In genomic region chr2:153638977-153639680, GRCm38 (mm10) we compare ENCODE assay signal across 19 mouse cellular contexts. TPM values are rescaled to one million over a fixed set of nuclear protein-coding genes. Genes with fewer than 3 reads are reported as not detected.
DNase-seq lines count a peak whose midpoint lies in the region; ATAC-seq and TF ChIP-seq lines count a peak whose summit lies in the region.
"Had no signal": no experiment of that assay in that cellular context is flagged by ENCODE, and none has a peak within 500 bp of the region (broad histone marks: within the 10 kb centered on the region; RNA-seq: fewer than 3 reads in every experiment).

No protein-coding gene starts in this region.

- H3K4me1 ChIP-seq in liver, postnatal 0 days (ENCODE audit: insufficient read depth) = no peaks in the 10 kb centered on the region

- no peak overlapping the region for H3K4me3 ChIP-seq in liver, postnatal 0 days (ENCODE audit: low read depth, low read length)
- H3K4me3 ChIP-seq: erythroblast, embryonic 14.5 days; hindbrain, embryonic 10.5 days; liver, embryonic 13.5 days had no signal

- H3K9me3 ChIP-seq in liver, postnatal 0 days (ENCODE audit: low read length) = no peaks in the 10 kb centered on the region
- H3K9me3 ChIP-seq: hindbrain, embryonic 10.5 days; liver, embryonic 13.5 days had no signal

- no peaks in the 10 kb centered on the region for H3K36me3 ChIP-seq in liver, postnatal 0 days (replicated peaks; ENCODE audit: insufficient read depth, low read length)
- H3K36me3 ChIP-seq: hindbrain, embryonic 10.5 days; liver, embryonic 13.5 days had no signal

- no peak overlapping the region for H3K9ac ChIP-seq in liver, postnatal 0 days (replicated peaks)
- H3K9ac ChIP-seq: liver, embryonic 13.5 days had no signal

- H3K27ac ChIP-seq in liver, postnatal 0 days (ENCODE audit: low read depth) = no peak overlapping the region
- H3K27ac ChIP-seq: hindbrain, embryonic 10.5 days; liver, embryonic 13.5 days had no signal

- TF ChIP-seq CTCF in liver, postnatal 0 days (IDR thresholded peaks at IDR 0.05; ENCODE audit: low read depth) = no peak

- peak; percentile 56 for ATAC-seq in inflammation-experienced regulatory T-cells, adult 6 months
- no peak for ATAC-seq in liver, postnatal 0 days

- DNase-seq in embryo, embryonic 10.5 days (ENCODE audit: low spot score) = peak; percentile 43
- DNase-seq in embryo, embryonic 10 days (ENCODE audit: low spot score) = no peak
- peak; percentile 55 for DNase-seq in thymus, postnatal 0 days (ENCODE audit: low spot score)
- no peak for DNase-seq in thymus, adult 18-20 months
- DNase-seq in retina, postnatal 1 day = no peak
- DNase-seq in left cerebral cortex, adult 8-10 months (ENCODE audit: low spot score in 2 of 2) = no peak
- no peak for DNase-seq in liver, postnatal 0 days
- DNase-seq: cerebellum, postnatal 25 days; kidney, adult 18-20 months; liver, embryonic 13.5 days; lung, postnatal 4 days; right cerebral cortex, postnatal 4 days had no signal

- TF ChIP-seq EP300 in liver, postnatal 0 days (IDR thresholded peaks at IDR 0.05; ENCODE audit: low read depth) = no peak

- H3K4me2 ChIP-seq in liver, postnatal 0 days (ENCODE audit: low read depth, low read length) = no peak overlapping the region
- H3K4me2 ChIP-seq: liver, embryonic 13.5 days had no signal

- no peaks in the 10 kb centered on the region for H3K27me3 ChIP-seq in liver, postnatal 0 days (ENCODE audit: insufficient read depth, low read length)
- H3K27me3 ChIP-seq: liver, embryonic 13.5 days had no signal

- WGBS in liver, postnatal 0 days (ENCODE audit: insufficient replicate concordance) = 33% methylated on average over 14 of the region's 15 CpGs

RNA-seq across cellular contexts. Expression of gene Commd7, which starts 6.5 kb away (rescaled TPM):
- 88.5 and 89.0 TPM in 2 replicates for polyA plus RNA-seq in thymus, postnatal 0 days (2015; fragmentation: Nextera tagmentation; extraction: Ambion mirVana)
- 100 to 1,000 TPM; 102 to 138 (median 121) TPM for polyA plus RNA-seq in inflammation-experienced regulatory T-cells, adult 6 months (2017; shearing (Covaris generic))
- 10 to 100 TPM; 26.1 to 31.6 (median 28.6) TPM for total RNA-seq in left cerebral cortex, adult 8-10 months (2022)
- polyA plus RNA-seq in liver, postnatal 0 days (2015; fragmentation: Nextera tagmentation; extraction: Ambion mirVana) = 31.2 and 32.9 TPM in 2 replicates

RNA-seq across cellular contexts. Expression of gene Dnmt3b, which starts 10.1 kb away (rescaled TPM):
- polyA plus RNA-seq in thymus, postnatal 0 days (2015; fragmentation: Nextera tagmentation; extraction: Ambion mirVana) = 17.9 and 19.3 TPM in 2 replicates
- 1 to 10 TPM; 1.5 to 4.8 (median 3.7) TPM for polyA plus RNA-seq in inflammation-experienced regulatory T-cells, adult 6 months (2017; shearing (Covaris generic))
- total RNA-seq in left cerebral cortex, adult 8-10 months (2022) = 1 to 10 TPM in 3 of 4 experiments, under 1 TPM in 1; 0.57 to 1.5 (median 1.0) TPM
- polyA plus RNA-seq in liver, postnatal 0 days (2015; fragmentation: Nextera tagmentation; extraction: Ambion mirVana) = 4.8 and 5.3 TPM in 2 replicates

RNA-seq across cellular contexts. Expression of gene Dnmt3c, which starts 57.3 kb away (rescaled TPM):
- not detected in 2 replicates for polyA plus RNA-seq in thymus, postnatal 0 days (2015; fragmentation: Nextera tagmentation; extraction: Ambion mirVana)
- polyA plus RNA-seq in inflammation-experienced regulatory T-cells, adult 6 months (2017; shearing (Covaris generic)) = not detected
- total RNA-seq in left cerebral cortex, adult 8-10 months (2022) = not detected
- polyA plus RNA-seq in liver, postnatal 0 days (2015; fragmentation: Nextera tagmentation; extraction: Ambion mirVana) = 0.19 and 0.46 TPM in 2 replicates
- total RNA-seq: adrenal gland, adult 18-20 months; midbrain, postnatal 0 days; neutrophil, adult 5-6 weeks had no signal
- polyA plus RNA-seq: erythroblast, embryonic 14.5 days; gonadal fat pad, adult 2 months; hindbrain, embryonic 10.5 days; midbrain, postnatal 0 days had no signal

Comparison
In these comparisons a context has a peak if more than half of its experiments do, and no peak if none do; other contexts are left out.
1. DNase-seq: peak in embryo, embryonic 10.5 days (single experiment) and thymus, postnatal 0 days (single experiment); none in embryo, embryonic 10 days (single experiment), thymus, adult 18-20 months (0 of 2), retina, postnatal 1 day (single experiment), left cerebral cortex, adult 8-10 months (0 of 2) and liver, postnatal 0 days (single experiment).